Mouse (Mus musculus) megakaryocyte progenitor cell, adult 5-6 weeks (primary cell): ENCODE results near the gene Trappc12. TPM values are rescaled to one million over a fixed set of nuclear protein-coding genes. Genes with fewer than 3 reads are reported as not detected.

Experiments
- ATAC-seq: replicated peaks from 2 replicates; pipeline ENCODE4 v1.8.0; 2016; ENCODE audit warnings: mild to moderate bottlenecking, moderate TSS enrichment, inconsistent platforms; ENCODE audit not compliant: poor library complexity
- total RNA-seq, 2 experiments: library from RNA; stranded (forward) in 1 of 2; stranded (reverse) in 1 of 2; fragments of 157-497, 149-512 nt in 1 of 2; fragments of 200-1000 nt in 1 of 2; gene quantifications; 2 replicates each; pipeline versions ENCODE4 v1.2.3 to v1.2.4; 2015 to 2017

The Trappc12 gene
- total RNA-seq (2015), result 28.1 and 34.0 TPM in 2 replicates
- total RNA-seq (2017), result 41.1 and 47.3 TPM in 2 replicates

- ATAC-seq, result peak; percentile 79
These were observed at the start of gene Trappc12 for GRCm38 (mm10) chr12:28750021-28750633. Gene Trappc12, minus strand, starts transcription at chr12:28750472.

- ATAC-seq, result no peak
These were observed 49.6 kb upstream of the Trappc12 start for GRCm38 (mm10) chr12:28799798-28800411.

- ATAC-seq, result no peak
These were observed 46.7 kb upstream of the Trappc12 start for GRCm38 (mm10) chr12:28796881-28797420.

- no peak for ATAC-seq
These were observed 44.8 kb upstream of the Trappc12 start for GRCm38 (mm10) chr12:28795041-28795440.

GRCm38 (mm10) chr12:28793715-28794114 lies 43.4 kb upstream of the Trappc12 start:
- ATAC-seq, result no peak

GRCm38 (mm10) chr12:28792613-28793012 lies 42.3 kb upstream of the Trappc12 start:
- ATAC-seq, result no peak

- no peak for ATAC-seq
These were observed 36.0 kb upstream of the Trappc12 start for GRCm38 (mm10) chr12:28786310-28786709.

- no peak for ATAC-seq
These were observed 35.0 kb upstream of the Trappc12 start for GRCm38 (mm10) chr12:28785299-28785698.

- ATAC-seq, result no peak
These were observed 34.6 kb upstream of the Trappc12 start for GRCm38 (mm10) chr12:28784864-28785263.

- ATAC-seq, result peak; percentile 82
These were observed 34.1 kb upstream of the Trappc12 start for GRCm38 (mm10) chr12:28784355-28784754.

GRCm38 (mm10) chr12:28782637-28783036 lies 32.4 kb upstream of the Trappc12 start:
- ATAC-seq, result no peak

GRCm38 (mm10) chr12:28780180-28780579 lies 29.9 kb upstream of the Trappc12 start:
- ATAC-seq, result no peak

GRCm38 (mm10) chr12:28775627-28776026 lies 25.4 kb upstream of the Trappc12 start:
- ATAC-seq, result no peak

GRCm38 (mm10) chr12:28775120-28775519 lies 24.8 kb upstream of the Trappc12 start:
- ATAC-seq, result no peak

GRCm38 (mm10) chr12:28773815-28774214 lies 23.5 kb upstream of the Trappc12 start:
- ATAC-seq, result peak; percentile 58

GRCm38 (mm10) chr12:28769953-28770352 lies 19.7 kb upstream of the Trappc12 start:
- ATAC-seq, result no peak

GRCm38 (mm10) chr12:28756019-28756418 lies 5.7 kb upstream of the Trappc12 start:
- ATAC-seq, result no peak

- peak; percentile 86 for ATAC-seq
These were observed 1.4 kb upstream of the Trappc12 start, which contains the start of gene Eipr1 for GRCm38 (mm10) chr12:28751508-28752263. Gene Eipr1, plus strand, starts transcription at chr12:28751803.

GRCm38 (mm10) chr12:28750876-28751275 lies 604 bp upstream of the Trappc12 start:
- no peak for ATAC-seq

GRCm38 (mm10) chr12:28743328-28743727 lies 6.9 kb downstream of the Trappc12 start:
- ATAC-seq, result peak; percentile 95

- no peak for ATAC-seq
These were observed 15.0 kb downstream of the Trappc12 start for GRCm38 (mm10) chr12:28735293-28735692.

- no peak for ATAC-seq
These were observed 16.0 kb downstream of the Trappc12 start for GRCm38 (mm10) chr12:28734271-28734670.
